ENCODE assay signal across 41 mouse cellular contexts in genomic region chr6:131609956-131610355, GRCm38 (mm10). TPM values are rescaled to one million over a fixed set of nuclear protein-coding genes. Genes with fewer than 3 reads are reported as not detected.
"Had no signal": no experiment of that assay in that cellular context is flagged by ENCODE, and none has a peak within 500 bp of the region (broad histone marks: within the 10 kb centered on the region; RNA-seq: fewer than 3 reads in every experiment).

No protein-coding gene starts in this region.

RNA-seq across cellular contexts. Expression of gene Tas2r130, which starts 20.8 kb away (rescaled TPM):
- total RNA-seq: heart, postnatal 10 days; heart, postnatal 14 days; heart, postnatal 25 days; heart, postnatal 36 days; heart, postnatal 4 days; hematopoietic stem cell, adult 5-6 weeks; hindbrain, postnatal 0 days; layer of hippocampus, adult 18-20 months; layer of hippocampus, adult 2 months; layer of hippocampus, adult 8-10 months; layer of hippocampus, postnatal 10 days; layer of hippocampus, postnatal 14 days; layer of hippocampus, postnatal 25 days; layer of hippocampus, postnatal 36 days; left cerebral cortex, adult 18-20 months; left cerebral cortex, adult 2 months; left cerebral cortex, adult 8-10 months had no signal
- polyA plus RNA-seq: heart, embryonic 12.5 days; heart, embryonic 13.5 days; heart, embryonic 14.5 days; heart, embryonic 15.5 days; heart, embryonic 16.5 days; heart, postnatal 0 days; hindbrain, embryonic 10.5 days; hindbrain, embryonic 11.5 days; hindbrain, embryonic 12.5 days; hindbrain, embryonic 13.5 days; hindbrain, embryonic 14.5 days; hindbrain, embryonic 15.5 days; hindbrain, embryonic 16.5 days; hindbrain, postnatal 0 days; inflammation-experienced regulatory T-cells, adult 6 months; intestine, embryonic 14.5 days; intestine, embryonic 15.5 days; intestine, embryonic 16.5 days; intestine, postnatal 0 days; kidney, adult 2 months; kidney, embryonic 14.5 days; kidney, embryonic 15.5 days; kidney, embryonic 16.5 days; kidney, postnatal 0 days; large intestine, adult 2 months had no signal

RNA-seq across cellular contexts. Expression of gene Tas2r107, which starts 50.0 kb away (rescaled TPM):
- total RNA-seq: heart, postnatal 10 days; heart, postnatal 14 days; heart, postnatal 25 days; heart, postnatal 36 days; heart, postnatal 4 days; hematopoietic stem cell, adult 5-6 weeks; hindbrain, postnatal 0 days; layer of hippocampus, adult 18-20 months; layer of hippocampus, adult 2 months; layer of hippocampus, adult 8-10 months; layer of hippocampus, postnatal 10 days; layer of hippocampus, postnatal 14 days; layer of hippocampus, postnatal 25 days; layer of hippocampus, postnatal 36 days; left cerebral cortex, adult 18-20 months; left cerebral cortex, adult 2 months; left cerebral cortex, adult 8-10 months had no signal
- polyA plus RNA-seq: heart, embryonic 12.5 days; heart, embryonic 13.5 days; heart, embryonic 14.5 days; heart, embryonic 15.5 days; heart, embryonic 16.5 days; heart, postnatal 0 days; hindbrain, embryonic 10.5 days; hindbrain, embryonic 11.5 days; hindbrain, embryonic 12.5 days; hindbrain, embryonic 13.5 days; hindbrain, embryonic 14.5 days; hindbrain, embryonic 15.5 days; hindbrain, embryonic 16.5 days; hindbrain, postnatal 0 days; inflammation-experienced regulatory T-cells, adult 6 months; intestine, embryonic 14.5 days; intestine, embryonic 15.5 days; intestine, embryonic 16.5 days; intestine, postnatal 0 days; kidney, adult 2 months; kidney, embryonic 14.5 days; kidney, embryonic 15.5 days; kidney, embryonic 16.5 days; kidney, postnatal 0 days; large intestine, adult 2 months had no signal
